Mouse (Mus musculus) limb, embryonic 13.5 days (tissue): Measurements from ENCODE around the gene AL731706.1. TPM values are rescaled to one million over a fixed set of nuclear protein-coding genes. Genes with fewer than 3 reads are reported as not detected.

Experiments
- ATAC-seq: fragments of 200-750 bp; cut with Nextera tagmentation; 2 replicates; pipeline ENCODE4 v1.8.0; 2017; ENCODE audit warnings: low read depth, moderate number of reproducible peaks, moderate TSS enrichment; ENCODE audit not compliant: low FRiP score
- H3K27ac ChIP-seq: fragments of 300-500 bp; sonication (generic); 2 replicates; pipeline ENCODE4 v1.5.1; 2015; ENCODE audit warnings: inconsistent platforms, mild to moderate bottlenecking, moderate library complexity
- H3K27me3 ChIP-seq: fragments of 300-500 bp; sonication (generic); 2 replicates; pipeline ENCODE4 v1.6.1; 2015; ENCODE audit warnings: mild to moderate bottlenecking, inconsistent platforms
- H3K36me3 ChIP-seq: fragments of 300-500 bp; sonication (generic); 2 replicates; pipeline ENCODE4 v1.6.1; 2015; ENCODE audit warnings: inconsistent platforms, mild to moderate bottlenecking, moderate library complexity
- H3K4me1 ChIP-seq: fragments of 300-500 bp; sonication (generic); 2 replicates; pipeline ENCODE4 v1.6.1; 2015; ENCODE audit warnings: inconsistent platforms
- H3K4me2 ChIP-seq: fragments of 300-500 bp; sonication (generic); replicated peaks from 2 replicates; pipeline ENCODE4 v1.6.1; 2015; ENCODE audit warnings: inconsistent platforms, mild to moderate bottlenecking, moderate library complexity
- H3K4me3 ChIP-seq: fragments of 300-500 bp; sonication (generic); 2 replicates; pipeline ENCODE4 v1.5.1; 2015; ENCODE audit warnings: moderate library complexity, mild to moderate bottlenecking, inconsistent platforms
- H3K9ac ChIP-seq: fragments of 300-500 bp; sonication (generic); 2 replicates; pipeline ENCODE4 v1.6.1; 2015; ENCODE audit warnings: mild to moderate bottlenecking, inconsistent platforms
- H3K9me3 ChIP-seq: fragments of 300-500 bp; sonication (generic); 2 replicates; pipeline ENCODE4 v1.6.1; 2016; ENCODE audit warnings: inconsistent platforms
- WGBS: fragments of 180-500 bp; shearing (Covaris S2); methylation state at CpG from one replicate; pipeline ENCODE4 v1.1.7; 2015; 5-methylcytosine and 5-hydroxymethylcytosine counted together
- polyA plus RNA-seq: library from polyadenylated mRNA; unstranded; fragments of >200 nt; fragmentation: Nextera tagmentation; extraction: Ambion mirVana; gene quantifications from 2 replicates; pipeline ENCODE4 v1.2.1, GENCODE M21; 2015

The AL731706.1 gene
- polyA plus RNA-seq, 1 experiment from 2014 or later, result 33.7 TPM

GRCm38 (mm10) chr2:136832936-136833335 lies 58.3 kb downstream of the AL731706.1 start:
- H3K9me3 ChIP-seq, result no peaks in the 10 kb centered on the region
- no peaks in the 10 kb centered on the region for H3K4me1 ChIP-seq
- 45% methylated on average over 3 of the region's 3 CpGs for WGBS
- H3K27ac ChIP-seq, result no peak overlapping the region
- H3K36me3 ChIP-seq, result no peaks in the 10 kb centered on the region
- H3K4me2 ChIP-seq, result no peak overlapping the region
- no peak overlapping the region for H3K4me3 ChIP-seq
- no peak for ATAC-seq
- H3K9ac ChIP-seq, result no peak overlapping the region
- H3K27me3 ChIP-seq, result no peaks in the 10 kb centered on the region

Other genes with a start within 250 kb of the AL731706.1 start
- 0.71 and 0.94 TPM in 2 replicates for gene Snap25, start 177.9 kb downstream of the AL731706.1 start, polyA plus RNA-seq
- gene AL731706.2, start 5.7 kb downstream of the AL731706.1 start, polyA plus RNA-seq, result 32.4 and 39.0 TPM in 2 replicates
- gene Slx4ip, start 171 bp downstream of the AL731706.1 start, polyA plus RNA-seq, result 7.6 and 9.2 TPM in 2 replicates
- 13.8 and 15.5 TPM in 2 replicates for gene Mkks, start within 50 bp of the AL731706.1 start, polyA plus RNA-seq
- gene Jag1, start 225.3 kb upstream of the AL731706.1 start, polyA plus RNA-seq, result 18.8 and 19.2 TPM in 2 replicates